Mouse (Mus musculus) lung, embryonic 16.5 days (tissue): Measurements from ENCODE around the gene Ube4b. TPM values are rescaled to one million over a fixed set of nuclear protein-coding genes. Genes with fewer than 3 reads are reported as not detected.

Source experiments
- ATAC-seq: fragments of 200-750 bp; cut with Nextera tagmentation; 2 replicates; pipeline ENCODE4 v1.8.0; 2017; ENCODE audit warnings: low read depth, mild to moderate bottlenecking, moderate library complexity
- H3K27ac ChIP-seq: fragments of 300-500 bp; sonication (generic); 2 replicates; pipeline ENCODE4 v1.5.1; 2014; ENCODE audit warnings: mild to moderate bottlenecking, control low read depth, low read length
- H3K27me3 ChIP-seq: fragments of 300-500 bp; sonication (generic); 2 replicates; pipeline ENCODE4 v1.6.1; 2014; ENCODE audit warnings: low read depth, low read length, mixed read lengths; ENCODE audit not compliant: control insufficient read depth, insufficient read depth
- H3K36me3 ChIP-seq: fragments of 300-500 bp; sonication (generic); 2 replicates; pipeline ENCODE4 v1.6.1; 2014; ENCODE audit warnings: low read length; ENCODE audit not compliant: control insufficient read depth, insufficient read depth
- H3K4me1 ChIP-seq: fragments of 300-500 bp; sonication (generic); replicated peaks from 2 replicates; pipeline ENCODE4 v1.6.1; 2014; ENCODE audit warnings: low read length, mixed read lengths; ENCODE audit not compliant: control insufficient read depth, insufficient read depth
- H3K4me2 ChIP-seq: fragments of 300-500 bp; sonication (generic); 2 replicates; pipeline ENCODE4 v1.6.1; 2014; ENCODE audit warnings: low read depth, low read length, control low read depth
- H3K4me3 ChIP-seq: fragments of 300-500 bp; sonication (generic); 2 replicates; pipeline ENCODE4 v1.5.1; 2014; ENCODE audit warnings: mild to moderate bottlenecking, low read length, control low read depth
- H3K9ac ChIP-seq: fragments of 300-500 bp; sonication (generic); 2 replicates; pipeline ENCODE4 v1.6.1; 2014; ENCODE audit warnings: low read length, control low read depth
- H3K9me3 ChIP-seq: fragments of 300-500 bp; sonication (generic); 2 replicates; pipeline ENCODE4 v1.6.1; 2016; ENCODE audit warnings: low read length; ENCODE audit not compliant: control insufficient read depth
- WGBS: fragments of 180-500 bp; shearing (Covaris S2); extraction: QIAGEN DNeasy Blood & Tissue Kit; methylation state at CpG from one replicate; pipeline ENCODE4 v1.1.7; 2014; 5-methylcytosine and 5-hydroxymethylcytosine counted together
- polyA plus RNA-seq: library from polyadenylated mRNA; unstranded; fragments of >200 nt; fragmentation: Nextera tagmentation; extraction: Ambion mirVana; gene quantifications from 2 replicates; pipeline ENCODE4 v1.2.1, GENCODE M21; 2015

Gene Ube4b
- polyA plus RNA-seq, 1 experiment from 2014 or later = 33.8 TPM

- no peak overlapping the region for H3K27ac ChIP-seq
- no peak overlapping the region for H3K4me2 ChIP-seq
- WGBS = 83% methylated on average over 10 of the region's 10 CpGs
- peaks cover 23% of the 10 kb centered on the region for H3K36me3 ChIP-seq
- no peaks in the 10 kb centered on the region for H3K27me3 ChIP-seq
- H3K4me3 ChIP-seq = no peak overlapping the region
- no peaks in the 10 kb centered on the region for H3K4me1 ChIP-seq
- no peak for ATAC-seq
- H3K9me3 ChIP-seq = no peaks in the 10 kb centered on the region
- H3K9ac ChIP-seq = no peak overlapping the region
These were observed 101.0 kb downstream of the Ube4b start for GRCm38 (mm10) chr4:149325411-149326162.

GRCm38 (mm10) chr4:149323730-149324129 lies 102.8 kb downstream of the Ube4b start:
- Histone ChIP-seq H3K4me1 (no peaks in the 10 kb centered on the region), H3K27ac (no peak overlapping the region), H3K27me3 (no peaks in the 10 kb centered on the region), H3K4me2 (no peak overlapping the region), H3K36me3 (peaks cover 6% of the 10 kb centered on the region; the same call in 1 of the 2 replicates), H3K9ac (no peak overlapping the region), H3K9me3 (no peaks in the 10 kb centered on the region), H3K4me3 (no peak overlapping the region)
- no peak for ATAC-seq
- 64% methylated on average over 16 of the region's 16 CpGs for WGBS

DNA sequence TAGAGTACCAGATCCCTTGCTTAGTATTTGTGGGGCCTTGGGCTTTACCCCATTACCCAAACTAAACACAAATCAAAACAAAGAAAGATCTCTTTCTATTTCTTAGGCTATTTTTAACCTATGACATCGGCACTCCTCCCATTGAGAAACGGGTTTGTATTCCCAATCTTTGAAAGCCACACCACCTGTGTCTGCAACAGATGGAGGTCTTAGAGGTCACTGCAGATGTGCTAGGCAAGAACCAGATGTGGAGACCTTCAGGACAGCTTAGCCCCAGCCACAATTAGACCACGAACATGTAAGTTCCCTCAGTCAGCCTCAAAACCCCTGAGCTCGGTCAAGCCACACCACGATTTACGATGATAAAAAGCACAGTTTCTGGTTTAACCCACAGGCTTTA lies 103.8 kb downstream of the Ube4b start:
- ATAC-seq = no peak
- no peak overlapping the region for H3K9ac ChIP-seq

DNA sequence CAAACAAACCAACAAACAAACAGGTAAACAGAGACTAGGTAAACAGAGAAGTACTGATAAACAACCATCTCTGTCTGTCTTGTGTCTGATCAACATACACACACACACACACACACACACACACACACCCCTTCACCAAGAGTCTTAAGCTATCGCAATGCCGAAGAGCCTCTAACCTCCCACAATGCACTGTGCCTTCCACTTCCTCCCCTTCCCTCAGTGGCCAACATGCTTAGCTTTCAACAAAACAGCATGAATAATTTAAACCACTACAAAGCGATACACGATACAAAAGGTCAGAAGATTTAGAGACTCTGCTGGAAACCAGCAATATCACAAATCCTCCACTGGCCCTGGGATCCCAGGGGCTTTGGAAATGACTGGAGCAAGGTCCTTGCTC lies 104.3 kb downstream of the Ube4b start:
- H3K36me3 ChIP-seq = 0 out of 2 replicates have a peak, but pooled peaks cover 1% of the 10 kb centered on the region
- no peak overlapping the region for H3K4me2 ChIP-seq
- 79% methylated on average over 4 of the region's 4 CpGs for WGBS
- ATAC-seq = no peak
- H3K4me3 ChIP-seq = no peak overlapping the region
- H3K27me3 ChIP-seq = no peaks in the 10 kb centered on the region
- H3K9me3 ChIP-seq = no peaks in the 10 kb centered on the region
- no peak overlapping the region for H3K27ac ChIP-seq
- H3K4me1 ChIP-seq = no peaks in the 10 kb centered on the region
- H3K9ac ChIP-seq = no peak overlapping the region

More for the DNA sequence above, 103.8 kb downstream of the Ube4b start:
- no peaks in the 10 kb centered on the region for H3K9me3 ChIP-seq
- 0 out of 2 replicates have a peak, but pooled peaks cover 2% of the 10 kb centered on the region for H3K36me3 ChIP-seq
- H3K4me2 ChIP-seq = no peak overlapping the region
- H3K27ac ChIP-seq = no peak overlapping the region
- H3K4me1 ChIP-seq = no peaks in the 10 kb centered on the region
- no peak overlapping the region for H3K4me3 ChIP-seq
- 77% methylated on average over 6 of the region's 6 CpGs for WGBS
- no peaks in the 10 kb centered on the region for H3K27me3 ChIP-seq

GRCm38 (mm10) chr4:149319088-149319487 lies 107.5 kb downstream of the Ube4b start:
- no peak for ATAC-seq
- 47% methylated on average over 9 of the region's 9 CpGs for WGBS

DNA sequence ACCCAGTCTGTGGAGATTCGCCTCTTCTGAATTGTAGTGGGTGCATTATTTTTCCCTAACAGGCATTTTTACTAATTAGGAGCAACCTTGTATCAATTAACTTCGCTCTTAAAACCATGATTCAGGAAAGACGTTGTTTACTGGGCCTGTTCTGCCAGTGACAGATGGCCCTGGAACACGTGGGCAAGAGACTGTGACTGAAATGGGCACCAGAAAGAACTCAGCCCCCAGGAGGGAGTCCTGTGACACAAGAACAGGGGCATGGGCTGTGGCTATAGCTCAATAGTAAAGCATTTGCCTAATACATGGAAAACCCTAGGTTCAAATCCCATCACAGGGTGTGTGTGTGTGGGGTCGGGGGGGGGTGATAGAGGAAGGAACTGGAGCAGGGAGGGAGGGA lies 109.2 kb downstream of the Ube4b start:
- no peak for ATAC-seq
- no peak overlapping the region for H3K9ac ChIP-seq
- H3K4me1 ChIP-seq = no peaks in the 10 kb centered on the region
- no peaks in the 10 kb centered on the region for H3K36me3 ChIP-seq
- H3K9me3 ChIP-seq = no peaks in the 10 kb centered on the region
- no peak overlapping the region for H3K4me2 ChIP-seq
- no peaks in the 10 kb centered on the region for H3K27me3 ChIP-seq
- WGBS = 45% methylated on average over 5 of the region's 5 CpGs
- H3K27ac ChIP-seq = no peak overlapping the region
- no peak overlapping the region for H3K4me3 ChIP-seq

More at GRCm38 (mm10) chr4:149319088-149319487, 107.5 kb downstream of the Ube4b start:
- Histone ChIP-seq H3K9ac (no peak overlapping the region), H3K27me3 (no peaks in the 10 kb centered on the region), H3K9me3 (no peaks in the 10 kb centered on the region), H3K36me3 (no peaks in the 10 kb centered on the region), H3K4me1 (no peaks in the 10 kb centered on the region), H3K4me2 (no peak overlapping the region), H3K4me3 (no peak overlapping the region), H3K27ac (no peak overlapping the region)

DNA sequence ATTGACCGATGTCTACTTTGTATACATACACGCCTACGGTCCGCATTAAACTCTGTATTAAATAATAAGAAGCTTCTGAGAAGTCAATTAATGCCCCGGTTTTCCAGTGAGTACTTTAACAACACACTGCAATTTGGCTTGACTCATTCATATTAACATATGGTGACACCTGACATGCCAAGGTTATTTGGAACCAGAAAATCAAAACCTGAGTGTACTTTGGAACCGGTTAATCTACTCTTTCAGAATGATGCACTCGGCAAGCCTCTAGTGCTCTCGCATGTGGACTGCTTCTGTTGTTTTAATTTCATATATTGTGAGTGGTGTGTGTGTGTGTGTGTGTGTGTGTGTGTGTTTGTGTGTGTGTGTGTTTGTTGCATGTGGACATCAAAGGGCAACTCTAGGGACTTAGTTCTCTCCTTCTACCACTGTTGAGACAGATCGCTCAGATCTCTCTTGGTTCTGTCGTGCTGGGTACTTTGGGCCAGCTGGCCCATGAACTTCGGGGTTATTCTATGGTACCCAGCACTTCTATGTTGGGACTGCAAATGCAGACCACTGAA lies 112.2 kb downstream of the Ube4b start:
- no peaks in the 10 kb centered on the region for H3K4me1 ChIP-seq
- no peaks in the 10 kb centered on the region for H3K9me3 ChIP-seq
- H3K27ac ChIP-seq = no peak overlapping the region
- no peaks in the 10 kb centered on the region for H3K36me3 ChIP-seq
- 71% methylated on average over 11 of the region's 11 CpGs for WGBS
- H3K27me3 ChIP-seq = no peaks in the 10 kb centered on the region
- no peak overlapping the region for H3K9ac ChIP-seq
- H3K4me2 ChIP-seq = no peak overlapping the region
- peak; percentile 62; the same call in 1 of the 2 replicates for ATAC-seq
- H3K4me3 ChIP-seq = no peak overlapping the region

DNA sequence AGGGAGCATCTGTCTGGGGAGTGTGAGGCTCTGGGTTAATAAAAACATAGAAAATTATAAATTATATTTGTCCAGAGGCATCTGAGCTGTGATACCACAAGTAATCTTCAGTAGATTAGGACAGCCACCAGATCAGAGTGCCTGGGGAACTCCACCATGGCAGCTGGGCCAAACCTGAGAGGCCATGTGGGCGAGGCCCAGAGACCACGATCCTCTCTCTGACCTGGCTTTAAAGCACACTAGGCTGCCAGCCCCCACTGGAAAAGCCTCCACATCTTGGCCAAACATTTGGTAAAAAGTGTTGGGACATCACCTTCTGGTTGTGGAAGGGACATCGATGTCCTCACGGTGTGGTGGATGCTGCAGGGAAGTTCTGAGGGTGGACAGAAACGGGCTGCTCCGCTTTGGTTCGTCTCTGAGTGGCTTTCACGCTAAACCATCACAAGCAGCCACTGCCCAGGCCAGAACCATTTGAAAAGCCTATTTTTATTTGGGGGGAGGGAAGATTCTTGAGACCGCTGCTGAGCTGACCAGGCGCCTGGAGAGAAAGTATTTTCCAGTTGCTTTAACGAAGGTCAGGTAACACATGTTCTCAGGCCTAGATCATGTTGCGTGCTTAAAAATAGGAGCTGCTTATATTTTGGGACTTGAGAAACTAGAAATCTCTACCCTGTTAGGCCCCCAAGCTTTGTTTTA lies 112.8 kb downstream of the Ube4b start:
- H3K9ac ChIP-seq = no peak overlapping the region
- no peaks in the 10 kb centered on the region for H3K9me3 ChIP-seq
- WGBS = 74% methylated on average over 12 of the region's 12 CpGs
- no peaks in the 10 kb centered on the region for H3K4me1 ChIP-seq
- ATAC-seq = no peak
- H3K36me3 ChIP-seq = no peaks in the 10 kb centered on the region
- H3K4me3 ChIP-seq = no peak overlapping the region
- H3K4me2 ChIP-seq = no peak overlapping the region
- H3K27ac ChIP-seq = no peak overlapping the region
- no peaks in the 10 kb centered on the region for H3K27me3 ChIP-seq

- H3K4me1 ChIP-seq = no peaks in the 10 kb centered on the region
- H3K27me3 ChIP-seq = no peaks in the 10 kb centered on the region
- no peak overlapping the region for H3K4me2 ChIP-seq
- no peak overlapping the region for H3K27ac ChIP-seq
- ATAC-seq = no peak
- H3K9ac ChIP-seq = no peak overlapping the region
- no peak overlapping the region for H3K4me3 ChIP-seq
- WGBS = 70% methylated on average over 5 of the region's 5 CpGs
- no peaks in the 10 kb centered on the region for H3K36me3 ChIP-seq
- no peaks in the 10 kb centered on the region for H3K9me3 ChIP-seq
These were observed 114.6 kb downstream of the Ube4b start for GRCm38 (mm10) chr4:149311996-149312395.
